Mouse (Mus musculus): ENCODE data around the gene Acsl5. TPM values are rescaled to one million over a fixed set of nuclear protein-coding genes. Genes with fewer than 3 reads are reported as not detected.

The Acsl5 gene
- polyA plus RNA-seq (2014; fragmentation: Illumina TruSeq; extraction: RNeasy Lipid Tissue Mini Kit (QIAGEN cat#74804); ENCODE audit: insufficient read depth, low read depth, low replicate concordance) = 79.6 TPM

DNA sequence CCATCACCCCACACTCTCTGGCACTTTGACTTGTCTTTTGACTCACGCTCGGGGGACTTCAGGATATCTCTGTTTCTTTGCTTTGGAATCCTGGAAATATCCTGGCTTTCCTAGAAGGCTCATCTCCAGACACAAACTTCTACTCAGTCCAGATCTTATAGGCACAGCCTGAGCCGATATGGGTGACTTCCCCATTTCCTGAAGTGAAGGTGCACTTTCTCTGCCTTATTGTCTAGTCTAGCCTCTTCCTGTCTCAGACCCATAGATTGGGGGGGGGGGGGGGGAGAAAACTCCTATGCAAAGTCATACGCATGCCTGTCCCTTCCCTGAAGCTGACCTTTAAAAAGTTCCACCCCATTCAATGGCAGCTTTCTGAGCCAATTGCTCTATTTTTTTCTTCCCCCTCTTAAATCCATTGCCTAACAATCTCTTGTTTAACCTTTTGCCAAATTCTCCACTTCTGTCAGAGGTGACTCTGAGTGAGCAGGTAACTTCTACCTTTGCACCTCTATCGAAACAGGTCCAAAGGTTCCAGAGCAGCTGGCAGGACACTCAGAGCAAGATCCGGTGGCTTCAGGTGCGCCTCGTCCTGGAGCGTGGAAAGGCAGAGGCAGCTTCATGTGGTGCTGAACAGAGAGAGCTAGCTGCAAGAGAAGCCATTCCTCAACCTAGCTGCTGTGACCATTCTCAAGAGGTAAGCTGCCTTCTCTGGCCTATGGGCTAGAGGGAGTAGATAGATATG is at the start of gene Acsl5:
Gene Acsl5 (plus strand): TSS at position 556 of the 742 bp plus-strand sequence.

DNA sequence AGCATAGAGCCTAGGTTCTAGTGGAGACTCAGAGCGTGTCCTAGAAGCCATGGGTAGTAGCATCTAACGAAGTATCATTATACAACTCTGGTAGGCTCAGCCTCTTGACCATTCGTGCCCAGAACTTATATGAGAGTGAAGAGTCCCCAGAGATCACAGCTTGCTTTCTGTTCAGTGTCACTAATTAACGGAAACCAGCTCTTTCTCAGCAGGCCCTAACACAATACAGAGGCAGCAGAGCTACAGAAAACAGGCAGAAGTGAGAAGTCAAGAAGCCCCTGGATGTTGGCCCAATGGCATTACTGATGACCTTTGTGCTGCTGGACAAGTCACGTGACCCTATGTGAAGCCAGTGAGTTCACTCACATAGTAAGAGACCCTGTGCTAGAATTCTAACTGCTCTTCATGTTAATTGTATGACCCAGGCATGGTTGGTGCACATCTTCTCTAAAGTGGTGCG is 10.5 kb upstream of the Acsl5 start, which contains the start of gene Gucy2g:
Gene Gucy2g (minus strand): TSS at position 51 of the 460 bp plus-strand sequence.

DNA sequence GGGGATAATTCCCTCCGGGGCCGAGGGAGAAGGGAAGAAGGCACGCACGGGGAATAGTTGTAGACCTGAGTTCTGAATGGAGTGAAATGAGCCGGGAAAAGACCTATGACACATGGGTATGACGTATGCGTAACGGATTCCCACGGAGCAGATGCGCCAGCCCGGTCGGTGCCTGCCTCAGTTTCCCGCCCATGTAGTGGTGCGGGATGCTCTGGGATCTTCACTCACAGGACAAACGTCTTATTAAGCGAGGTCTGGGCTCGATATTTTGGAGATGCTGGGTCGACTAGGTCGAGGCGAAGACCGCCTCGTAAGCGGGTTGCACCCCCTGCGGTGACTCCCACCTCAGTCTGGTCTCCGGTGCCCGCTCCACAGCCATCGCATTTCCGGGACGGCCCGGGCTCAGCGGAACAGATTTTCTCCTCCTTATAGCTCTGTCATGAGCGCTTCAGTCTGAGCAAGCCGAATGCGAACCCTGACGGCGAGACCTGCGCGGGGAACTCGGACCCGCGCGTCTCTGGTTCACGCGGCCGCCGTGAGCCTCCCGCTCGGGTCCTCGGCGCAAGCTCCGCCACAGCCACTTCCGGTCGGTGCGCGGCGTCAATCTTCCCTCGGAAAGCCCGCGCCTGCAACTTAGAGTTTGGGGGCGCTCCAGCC is 63.8 kb downstream of the Acsl5 start, which contains the start of gene Zdhhc6:
Gene Zdhhc6 (minus strand): TSS at position 581 of the 657 bp plus-strand sequence.

DNA sequence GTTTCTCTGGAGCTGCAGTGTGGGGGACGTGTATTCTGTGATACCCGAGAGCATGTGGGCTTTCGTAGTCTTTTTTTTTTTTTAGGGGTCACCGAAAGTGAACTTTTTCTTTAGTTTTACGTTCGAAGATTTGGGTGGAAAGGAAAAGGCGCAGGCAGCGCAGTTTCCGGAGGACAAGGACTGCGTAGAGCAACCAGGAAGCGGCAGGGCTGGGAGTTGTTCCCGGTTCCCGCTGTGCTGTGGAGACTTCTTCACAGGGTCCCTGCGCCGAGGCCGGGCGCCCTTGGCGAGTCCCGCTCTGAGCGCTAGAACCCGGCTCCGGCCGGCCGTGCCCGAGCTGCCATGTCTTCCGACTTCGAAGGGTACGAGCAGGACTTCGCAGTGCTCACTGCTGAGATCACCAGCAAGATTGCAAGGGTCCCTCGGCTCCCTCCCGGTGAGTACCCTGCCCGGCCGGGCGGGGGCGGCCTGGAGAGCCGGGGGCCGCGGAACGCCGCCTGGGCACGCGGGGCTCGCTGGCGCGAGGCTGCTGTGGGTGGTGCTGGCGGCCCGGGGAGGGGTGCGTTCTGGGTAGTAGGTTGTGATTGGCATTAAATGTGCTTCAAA is 64.5 kb downstream of the Acsl5 start, which contains the start of gene Vti1a:
Gene Vti1a (plus strand): TSS at position 187 of the 606 bp plus-strand sequence.

Other genes with a start within 250 kb of the Acsl5 start
- 22.0 TPM for gene Gpam, start 124.7 kb upstream of the Acsl5 start, polyA plus RNA-seq (2014; fragmentation: Illumina TruSeq; extraction: RNeasy Lipid Tissue Mini Kit (QIAGEN cat#74804); ENCODE audit: insufficient read depth, low read depth, low replicate concordance)
- 0.10 TPM for gene Tectb, start 71.2 kb upstream of the Acsl5 start, polyA plus RNA-seq (2014; fragmentation: Illumina TruSeq; extraction: RNeasy Lipid Tissue Mini Kit (QIAGEN cat#74804); ENCODE audit: insufficient read depth, low read depth, low replicate concordance)
- 0.09 TPM for gene Gucy2g, start 10.7 kb upstream of the Acsl5 start, polyA plus RNA-seq (2014; fragmentation: Illumina TruSeq; extraction: RNeasy Lipid Tissue Mini Kit (QIAGEN cat#74804); ENCODE audit: insufficient read depth, low read depth, low replicate concordance)
- gene Zdhhc6, start 64.1 kb downstream of the Acsl5 start, polyA plus RNA-seq (2014; fragmentation: Illumina TruSeq; extraction: RNeasy Lipid Tissue Mini Kit (QIAGEN cat#74804); ENCODE audit: insufficient read depth, low read depth, low replicate concordance) = 18.9 TPM
- gene Vti1a, start 64.4 kb downstream of the Acsl5 start, polyA plus RNA-seq (2014; fragmentation: Illumina TruSeq; extraction: RNeasy Lipid Tissue Mini Kit (QIAGEN cat#74804); ENCODE audit: insufficient read depth, low read depth, low replicate concordance) = 9.5 TPM